Mouse (Mus musculus) heart, embryonic 14.5 days (tissue): ENCODE results near the gene Gdf7. TPM values are rescaled to one million over a fixed set of nuclear protein-coding genes. Genes with fewer than 3 reads are reported as not detected.

ENCODE experiments used
- ATAC-seq: fragments of 200-750 bp; cut with Nextera tagmentation; 2 replicates; pipeline ENCODE4 v1.8.0; 2017; ENCODE audit warnings: low read depth, moderate TSS enrichment; ENCODE audit not compliant: insufficient number of reproducible peaks, insufficient read depth, low FRiP score
- H3K27ac ChIP-seq, 2 experiments: fragments of 200-500 bp in 1 of 2; fragments of 300-500 bp in 1 of 2; sonication (generic) in 1 of 2; replicated peaks in 1 of 2; 2 replicates each; pipeline ENCODE4 v1.5.1; 2012 to 2014; ENCODE audit warnings: low read depth in 2 of 2, low read length in 2 of 2, control low read depth in 1 of 2, mild to moderate bottlenecking in 1 of 2, mixed read lengths in 1 of 2; ENCODE audit not compliant: control insufficient read depth in 1 of 2, insufficient read depth in 1 of 2
- H3K27me3 ChIP-seq: fragments of 300-500 bp; sonication (generic); 2 replicates; pipeline ENCODE4 v1.6.1; 2014; ENCODE audit warnings: mild to moderate bottlenecking, low read length, control low read depth; ENCODE audit not compliant: control insufficient read depth, insufficient read depth
- H3K36me3 ChIP-seq: fragments of 300-500 bp; sonication (generic); 2 replicates; pipeline ENCODE4 v1.6.1; 2014; ENCODE audit warnings: mild to moderate bottlenecking, control low read depth, low read length, mixed read lengths; ENCODE audit not compliant: control insufficient read depth, insufficient read depth
- H3K4me1 ChIP-seq, 2 experiments: fragments of 200-500 bp in 1 of 2; fragments of 300-500 bp in 1 of 2; sonication (generic) in 1 of 2; 2 replicates each; pipeline ENCODE4 v1.6.1; 2012 to 2014; ENCODE audit warnings: low read length in 2 of 2, control low read depth in 1 of 2, mixed read lengths in 1 of 2; ENCODE audit not compliant: control insufficient read depth in 2 of 2, insufficient read depth in 2 of 2
- H3K4me2 ChIP-seq: fragments of 300-500 bp; sonication (generic); 2 replicates; pipeline ENCODE4 v1.6.1; 2014; ENCODE audit warnings: mild to moderate bottlenecking, low read length
- H3K4me3 ChIP-seq, 2 experiments: fragments of 200-500 bp in 1 of 2; fragments of 300-500 bp in 1 of 2; sonication (generic) in 1 of 2; 2 replicates each; pipeline ENCODE4 v1.5.1; 2012 to 2014; ENCODE audit warnings: low read length in 2 of 2, mild to moderate bottlenecking in 2 of 2, control low read depth in 1 of 2, low read depth in 1 of 2, moderate library complexity in 1 of 2; ENCODE audit not compliant: control insufficient read depth in 1 of 2, insufficient read depth in 1 of 2
- H3K9ac ChIP-seq: fragments of 300-500 bp; sonication (generic); 2 replicates; pipeline ENCODE4 v1.6.1; 2014; ENCODE audit warnings: mild to moderate bottlenecking, low read length
- H3K9me3 ChIP-seq: fragments of 300-500 bp; sonication (generic); 2 replicates; pipeline ENCODE4 v1.6.1; 2016; ENCODE audit warnings: low read length, control low read depth; ENCODE audit not compliant: control insufficient read depth
- WGBS: fragments of 180-500 bp; shearing (Covaris S2); extraction: QIAGEN DNeasy Blood & Tissue Kit; methylation state at CpG from one replicate; pipeline ENCODE4 v1.1.7; 2014; 5-methylcytosine and 5-hydroxymethylcytosine counted together
- polyA plus RNA-seq: library from polyadenylated mRNA; unstranded; fragments of >200 nt; fragmentation: Nextera tagmentation; extraction: Ambion mirVana; gene quantifications from 2 replicates; pipeline ENCODE4 v1.2.1, GENCODE M21; 2014

Gdf7 gene
- polyA plus RNA-seq, 1 experiment from 2014 or later, result not detected

GRCm38 (mm10) chr12:8326825-8327674 lies 25.3 kb upstream of the Gdf7 start:
- Histone ChIP-seq H3K9me3 (no peaks in the 10 kb centered on the region), H3K4me1 (peaks cover 12 to 24% of the 10 kb centered on the region in 2 experiments), H3K4me3 (no peak overlapping the region), H3K27me3 (no peaks in the 10 kb centered on the region), H3K36me3 (peaks cover 58% of the 10 kb centered on the region), H3K27ac (peak overlapping the region in 1 of 2 experiments; percentile 29; a peak in 3 of 4 replicates), H3K9ac (peak overlapping the region; percentile 45), H3K4me2 (peak overlapping the region; percentile 37)
- WGBS, result 37% methylated on average over 17 of the region's 17 CpGs
- ATAC-seq, result peak; percentile 65

GRCm38 (mm10) chr12:8325943-8326522 lies 24.3 kb upstream of the Gdf7 start:
- no peak overlapping the region for H3K4me3 ChIP-seq
- H3K36me3 ChIP-seq, result peaks cover 68% of the 10 kb centered on the region
- H3K9me3 ChIP-seq, result no peaks in the 10 kb centered on the region
- no peak overlapping the region for H3K9ac ChIP-seq
- no peaks in the 10 kb centered on the region for H3K27me3 ChIP-seq
- whole genome bisulfite sequencing, result 89% methylated on average over 17 of the region's 17 CpGs
- no peak overlapping the region for H3K27ac ChIP-seq
- H3K4me2 ChIP-seq, result no peak overlapping the region
- H3K4me1 ChIP-seq, result peaks cover 6 to 14% of the 10 kb centered on the region in 2 experiments
- ATAC-seq, result no peak

DNA sequence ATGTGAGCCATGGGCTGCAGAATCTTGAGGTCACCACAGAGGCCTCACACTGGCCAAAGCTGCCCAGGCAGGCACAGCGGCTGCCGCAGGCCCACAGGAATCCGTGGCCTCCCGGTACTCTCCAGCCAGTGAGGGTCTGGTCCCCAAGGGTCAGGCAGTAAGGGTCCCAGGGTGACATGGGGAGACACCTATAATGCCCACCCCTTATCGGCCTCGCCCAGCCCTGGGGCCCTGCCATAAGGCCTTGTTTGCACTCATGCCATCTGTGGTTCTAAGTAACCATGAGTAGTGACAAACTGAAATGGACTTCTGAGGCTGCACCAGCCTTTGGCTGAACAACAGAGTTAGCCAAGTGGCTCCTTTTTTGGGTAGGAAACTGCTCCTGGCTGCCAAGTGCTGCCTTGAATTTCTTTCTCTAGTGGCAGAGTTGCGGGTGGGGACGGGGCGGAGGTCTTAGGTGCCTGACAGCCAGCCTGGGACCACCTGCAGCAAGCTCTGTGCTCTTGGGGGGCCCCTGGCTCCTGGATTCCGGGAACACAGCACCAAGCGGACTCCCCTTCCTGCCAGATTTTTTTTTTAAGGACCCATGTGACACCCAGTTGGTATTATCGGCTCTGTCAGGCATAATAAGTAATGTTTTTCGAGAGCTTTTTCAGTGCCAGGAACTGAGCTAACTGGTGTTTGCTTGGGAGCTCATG lies 23.6 kb upstream of the Gdf7 start:
- Histone ChIP-seq H3K27ac (no peak overlapping the region), H3K4me2 (no peak overlapping the region), H3K9ac (no peak overlapping the region), H3K9me3 (no peaks in the 10 kb centered on the region), H3K27me3 (no peaks in the 10 kb centered on the region), H3K4me3 (no peak overlapping the region), H3K4me1 (peaks cover 3 to 9% of the 10 kb centered on the region in 2 experiments), H3K36me3 (peaks cover 73% of the 10 kb centered on the region)
- 90% methylated on average over 13 of the region's 13 CpGs for WGBS
- ATAC-seq, result no peak

- Histone ChIP-seq H3K27me3 (no peaks in the 10 kb centered on the region), H3K4me1 (peaks cover 3 to 9% of the 10 kb centered on the region in 2 experiments), H3K36me3 (peaks cover 75% of the 10 kb centered on the region), H3K4me3 (no peak overlapping the region), H3K4me2 (no peak overlapping the region), H3K27ac (no peak overlapping the region), H3K9me3 (no peaks in the 10 kb centered on the region), H3K9ac (no peak overlapping the region)
- 82% methylated on average over 10 of the region's 10 CpGs for WGBS
- ATAC-seq, result no peak
These were observed 22.3 kb upstream of the Gdf7 start for GRCm38 (mm10) chr12:8324086-8324485.

DNA sequence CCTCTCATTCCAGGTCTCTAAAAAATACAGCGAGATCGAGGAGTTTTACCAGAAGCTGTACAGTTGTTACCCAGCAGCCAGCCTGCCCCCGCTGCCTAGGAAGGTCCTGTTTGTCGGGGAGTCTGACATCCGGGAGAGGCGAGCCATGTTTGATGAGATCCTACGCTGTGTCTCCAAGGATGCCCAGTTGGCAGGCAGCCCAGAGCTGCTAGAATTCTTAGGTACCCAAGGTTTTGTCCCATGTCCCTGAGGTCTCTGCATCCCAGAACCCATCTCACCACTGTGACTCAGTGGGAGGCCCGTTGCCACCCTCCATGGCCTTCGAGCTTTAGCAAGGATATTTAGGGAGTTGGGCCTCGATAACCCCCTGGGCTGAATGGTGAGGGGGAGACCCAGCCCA lies 19.8 kb upstream of the Gdf7 start:
- no peaks in the 10 kb centered on the region for H3K4me1 ChIP-seq
- no peak overlapping the region for H3K4me3 ChIP-seq
- H3K36me3 ChIP-seq, result peaks cover 83% of the 10 kb centered on the region
- H3K4me2 ChIP-seq, result no peak overlapping the region
- no peak overlapping the region for H3K9ac ChIP-seq
- WGBS, result 88% methylated on average over 10 of the region's 10 CpGs
- no peaks in the 10 kb centered on the region for H3K9me3 ChIP-seq
- no peak overlapping the region for H3K27ac ChIP-seq
- no peak for ATAC-seq
- no peaks in the 10 kb centered on the region for H3K27me3 ChIP-seq

- ATAC-seq, result no peak
- no peaks in the 10 kb centered on the region for H3K9me3 ChIP-seq
- no peaks in the 10 kb centered on the region for H3K27me3 ChIP-seq
- no peak overlapping the region for H3K4me2 ChIP-seq
- peaks cover 74% of the 10 kb centered on the region for H3K36me3 ChIP-seq
- H3K9ac ChIP-seq, result no peak overlapping the region
- H3K27ac ChIP-seq, result no peak overlapping the region
- H3K4me3 ChIP-seq, result no peak overlapping the region
- 41% methylated on average over 5 of the region's 5 CpGs for WGBS
- H3K4me1 ChIP-seq, result no peaks in the 10 kb centered on the region
These were observed 18.4 kb upstream of the Gdf7 start for GRCm38 (mm10) chr12:8320084-8320713.

GRCm38 (mm10) chr12:8316541-8316940 lies 14.8 kb upstream of the Gdf7 start:
- H3K4me1 ChIP-seq, result peaks cover 4 to 11% of the 10 kb centered on the region in 2 experiments
- 80% methylated on average over 5 of the region's 5 CpGs for WGBS
- peaks cover 10% of the 10 kb centered on the region for H3K27me3 ChIP-seq
- H3K9me3 ChIP-seq, result no peaks in the 10 kb centered on the region
- no peak overlapping the region for H3K27ac ChIP-seq
- H3K4me2 ChIP-seq, result no peak overlapping the region
- H3K36me3 ChIP-seq, result peaks cover 38% of the 10 kb centered on the region
- H3K4me3 ChIP-seq, result no peak overlapping the region
- ATAC-seq, result no peak
- H3K9ac ChIP-seq, result no peak overlapping the region
